Mouse (Mus musculus) midbrain, embryonic 11.5 days (tissue): ENCODE data around the gene Mif. TPM values are rescaled to one million over a fixed set of nuclear protein-coding genes. Genes with fewer than 3 reads are reported as not detected.
"Not testable (repeated sequence)": the region's sequence is repeated elsewhere in the genome, so short reads cannot be mapped to it uniquely, and the experiment has no call there.

ENCODE experiments used
- ATAC-seq: fragments of 200-750 bp; cut with Nextera tagmentation; 2 replicates; pipeline ENCODE4 v1.8.0; 2017; ENCODE audit warnings: moderate TSS enrichment, moderate library complexity; ENCODE audit not compliant: low FRiP score
- DNase-seq: peaks from one replicate; pipeline ENCODE4 v3.0.0; 2015; ENCODE audit warnings: low spot score; ENCODE audit errors: missing footprints
- H3K27ac ChIP-seq: fragments of 300-500 bp; sonication (generic); 2 replicates; pipeline ENCODE4 v1.5.1; 2014; ENCODE audit warnings: low read depth, low read length
- H3K27me3 ChIP-seq: fragments of 300-500 bp; sonication (generic); 2 replicates; pipeline ENCODE4 v1.6.1; 2014; ENCODE audit warnings: mild to moderate bottlenecking, low read length, moderate library complexity, mixed read lengths; ENCODE audit not compliant: control insufficient read depth, insufficient read depth
- H3K36me3 ChIP-seq: fragments of 300-500 bp; sonication (generic); 2 replicates; pipeline ENCODE4 v1.6.1; 2014; ENCODE audit warnings: mild to moderate bottlenecking, low read length, moderate library complexity, mixed read lengths; ENCODE audit not compliant: control insufficient read depth, insufficient read depth
- H3K4me1 ChIP-seq: fragments of 300-500 bp; sonication (generic); 2 replicates; pipeline ENCODE4 v1.6.1; 2014; ENCODE audit warnings: low read length; ENCODE audit not compliant: control insufficient read depth, insufficient read depth
- H3K4me2 ChIP-seq: fragments of 300-500 bp; sonication (generic); 2 replicates; pipeline ENCODE4 v1.6.1; 2014; ENCODE audit warnings: mild to moderate bottlenecking, moderate library complexity
- H3K4me3 ChIP-seq: fragments of 300-500 bp; sonication (generic); 2 replicates; pipeline ENCODE4 v1.5.1; 2014; ENCODE audit warnings: low read depth, low read length
- H3K9ac ChIP-seq: fragments of 300-500 bp; sonication (generic); 2 replicates; pipeline ENCODE4 v1.6.1; 2014; ENCODE audit warnings: low read length
- H3K9me3 ChIP-seq: fragments of 300-500 bp; sonication (generic); 2 replicates; pipeline ENCODE4 v1.6.1; 2016; ENCODE audit warnings: low read length; ENCODE audit not compliant: control insufficient read depth
- WGBS: fragments of 180-500 bp; shearing (Covaris S2); extraction: QIAGEN DNeasy Blood & Tissue Kit; methylation state at CpG from one replicate; pipeline ENCODE4 v1.1.7; 2014; 5-methylcytosine and 5-hydroxymethylcytosine counted together
- polyA plus RNA-seq: library from polyadenylated mRNA; unstranded; fragments of >200 nt; fragmentation: Nextera tagmentation; extraction: Ambion mirVana; gene quantifications from 2 replicates; pipeline ENCODE4 v1.2.1, GENCODE M21; 2014

Mif gene
- polyA plus RNA-seq, 1 experiment from 2014 or later, result 1,834 TPM

- no peak within 1 kb of the TSS for H3K27ac ChIP-seq
Measured at GRCm38 (mm10) chr10:75893089-75893750, 33.2 kb upstream of the Mif start, which contains the start of gene Derl3. Gene Derl3, plus strand, starts transcription at chr10:75893413.

GRCm38 (mm10) chr10:75889406-75890153, 29.5 kb upstream of the Mif start:
- Histone ChIP-seq H3K9ac (no peak overlapping the region), H3K9me3 (no peaks in the 10 kb centered on the region), H3K4me2 (no peak overlapping the region), H3K36me3 (no peaks in the 10 kb centered on the region), H3K27ac (no peak overlapping the region), H3K27me3 (no peaks in the 10 kb centered on the region), H3K4me1 (peaks cover 7% of the 10 kb centered on the region; the same call in 1 of the 2 replicates), H3K4me3 (no peak overlapping the region)
- 47% methylated on average over 8 of the region's 8 CpGs for WGBS
- DNase-seq (peak; percentile 69), ATAC-seq (no peak)

More at GRCm38 (mm10) chr10:75893089-75893750, 33.2 kb upstream of the Mif start, which contains the start of gene Derl3:
- ATAC-seq (peak; percentile 99), DNase-seq (peak; percentile 98)
- Histone ChIP-seq H3K4me2 (peak within 1 kb of the TSS; percentile 82), H3K4me1 (peaks cover 7% of the 10 kb centered on the region; the same call in 1 of the 2 replicates), H3K9ac (peak within 1 kb of the TSS; percentile 37), H3K27me3 (no peaks in the 10 kb centered on the region), H3K4me3 (peak within 1 kb of the TSS; percentile 36), H3K9me3 (no peaks in the 10 kb centered on the region), H3K36me3 (peaks cover 18% of the 10 kb centered on the region)
- 1% methylated on average over 51 of the region's 51 CpGs for WGBS

GRCm38 (mm10) chr10:75887504-75887903, 27.5 kb upstream of the Mif start:
- H3K9ac ChIP-seq, ATAC-seq, H3K27ac ChIP-seq, DNase-seq, H3K27me3 ChIP-seq, H3K4me3 ChIP-seq, H3K4me2 ChIP-seq, H3K4me1 ChIP-seq, H3K9me3 ChIP-seq, H3K36me3 ChIP-seq: not testable (repeated sequence)
- whole genome bisulfite sequencing, result 86% methylated on average over 4 of the region's 5 CpGs

- Histone ChIP-seq H3K4me1 (peaks cover 9% of the 10 kb centered on the region; the same call in 1 of the 2 replicates), H3K4me2 (no peak overlapping the region), H3K4me3 (no peak overlapping the region), H3K27ac (no peak overlapping the region), H3K27me3 (no peaks in the 10 kb centered on the region), H3K9me3 (no peaks in the 10 kb centered on the region), H3K36me3 (no peaks in the 10 kb centered on the region), H3K9ac (no peak overlapping the region)
- DNase-seq (peak; percentile 57), ATAC-seq (no peak)
- WGBS, result 90% methylated on average over 8 of the region's 8 CpGs
Measured at GRCm38 (mm10) chr10:75884742-75885141, 24.7 kb upstream of the Mif start.

GRCm38 (mm10) chr10:75883232-75883552, 23.2 kb upstream of the Mif start:
- H3K4me3 ChIP-seq, result no peak overlapping the region
- no peaks in the 10 kb centered on the region for H3K36me3 ChIP-seq
- peak; percentile 72 for ATAC-seq
- no peaks in the 10 kb centered on the region for H3K9me3 ChIP-seq
- H3K27ac ChIP-seq, result no peak overlapping the region
- WGBS, result 3% methylated on average over 10 of the region's 10 CpGs
- no peak overlapping the region for H3K9ac ChIP-seq
- H3K4me1 ChIP-seq, result peaks cover 9% of the 10 kb centered on the region; the same call in 1 of the 2 replicates
- H3K27me3 ChIP-seq, result no peaks in the 10 kb centered on the region
- peak; percentile 91 for DNase-seq
- H3K4me2 ChIP-seq, result peak overlapping the region; percentile 5; the same call in 1 of the 2 replicates

GRCm38 (mm10) chr10:75882433-75883231, 22.6 kb upstream of the Mif start:
- H3K4me1 ChIP-seq, result peaks cover 9% of the 10 kb centered on the region; the same call in 1 of the 2 replicates
- peak; percentile 90 for DNase-seq
- H3K4me3 ChIP-seq, result no peak overlapping the region
- ATAC-seq, result peak; percentile 33; the same call in 1 of the 2 replicates
- 5% methylated on average over 15 of the region's 15 CpGs for WGBS
- no peaks in the 10 kb centered on the region for H3K27me3 ChIP-seq
- H3K27ac ChIP-seq, result no peak overlapping the region
- H3K9me3 ChIP-seq, result no peaks in the 10 kb centered on the region
- H3K9ac ChIP-seq, result no peak overlapping the region
- peak overlapping the region; percentile 5; the same call in 1 of the 2 replicates for H3K4me2 ChIP-seq
- H3K36me3 ChIP-seq, result no peaks in the 10 kb centered on the region

GRCm38 (mm10) chr10:75881578-75882432, 21.8 kb upstream of the Mif start:
- Histone ChIP-seq H3K4me1 (peaks cover 9% of the 10 kb centered on the region; the same call in 1 of the 2 replicates), H3K27ac (no peak overlapping the region), H3K27me3 (no peaks in the 10 kb centered on the region), H3K9ac (no peak overlapping the region; the same call in 1 of the 2 replicates), H3K9me3 (no peaks in the 10 kb centered on the region), H3K4me3 (no peak overlapping the region), H3K4me2 (no peak overlapping the region), H3K36me3 (no peaks in the 10 kb centered on the region)
- DNase-seq (peak; percentile 85), ATAC-seq (peak; percentile 9; the same call in 1 of the 2 replicates)
- WGBS, result 15% methylated on average over 20 of the region's 20 CpGs
